Mouse (Mus musculus): Measurements from ENCODE around the gene Pnpla3.

Pnpla3 gene

DNA sequence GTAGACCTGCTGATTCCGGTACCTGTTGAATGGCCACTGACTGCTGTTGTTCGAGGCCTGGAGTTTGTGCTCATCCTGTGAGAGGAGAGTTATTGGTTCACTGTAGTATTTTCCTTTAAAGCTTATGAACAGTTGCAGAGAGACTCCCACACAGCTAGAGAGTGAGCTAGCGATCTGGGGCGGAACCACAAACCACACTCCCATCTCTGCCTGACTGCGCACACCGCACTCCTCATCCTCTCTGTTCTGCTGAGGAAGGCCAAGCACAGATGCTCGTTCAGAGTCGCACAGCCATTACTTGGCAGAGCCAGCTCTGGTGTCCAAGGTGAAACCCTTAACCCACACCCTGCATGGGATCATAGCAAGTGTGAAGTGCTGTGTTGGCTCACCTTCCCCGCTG is 11.1 kb downstream of the Pnpla3 start:
- no peak for DNase-seq (ENCODE audit: low spot score in 2 of 2)

- DNase-seq (ENCODE audit: low spot score in 2 of 2), result no peak
Observed at GRCm38 (mm10) chr15:84182000-84182399, 14.4 kb downstream of the Pnpla3 start.

GRCm38 (mm10) chr15:84183967-84184366 is 16.3 kb downstream of the Pnpla3 start:
- no peak for DNase-seq (ENCODE audit: low spot score in 2 of 2)

DNA sequence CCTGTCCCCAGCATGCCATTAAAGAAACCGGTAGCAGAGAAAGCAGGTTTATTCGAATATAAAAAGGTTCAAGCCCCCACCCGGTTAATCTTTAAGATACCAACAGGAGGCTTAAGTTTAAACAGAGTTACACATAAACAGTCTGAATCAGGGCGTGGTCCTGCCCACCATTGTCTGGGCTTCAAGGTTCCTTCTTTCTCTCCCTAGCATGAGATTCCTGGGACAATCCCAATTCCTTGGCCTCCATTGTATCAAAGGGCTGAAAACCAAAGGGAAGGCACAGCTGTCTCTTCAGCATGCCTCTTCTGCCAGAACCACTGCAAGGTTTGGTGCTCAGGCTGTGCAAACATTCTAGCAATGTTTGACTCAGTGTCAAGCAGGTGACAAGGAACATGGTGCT is 18.6 kb downstream of the Pnpla3 start:
- DNase-seq (ENCODE audit: low spot score in 2 of 2), result no peak

GRCm38 (mm10) chr15:84188887-84189530 is 21.4 kb downstream of the Pnpla3 start:
- DNase-seq (ENCODE audit: low spot score in 2 of 2), result no peak

GRCm38 (mm10) chr15:84189881-84190280 is 22.2 kb downstream of the Pnpla3 start:
- DNase-seq (ENCODE audit: low spot score in 2 of 2), result no peak

DNA sequence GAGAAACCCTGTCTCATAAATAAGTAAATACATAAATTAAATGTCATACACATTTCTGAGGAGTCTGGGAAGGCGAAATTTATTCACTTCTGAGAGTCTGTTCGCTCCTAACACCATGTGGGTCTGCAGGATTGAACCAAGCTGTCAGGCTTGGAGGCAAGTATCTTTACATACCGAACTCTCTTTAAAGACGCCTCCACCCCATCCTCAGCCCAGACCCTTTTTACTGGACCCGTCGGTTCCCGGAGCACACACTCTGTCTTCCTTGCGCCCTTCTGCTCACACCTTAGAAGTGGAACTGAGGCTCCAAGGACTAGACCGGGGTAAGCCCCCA is 24.1 kb downstream of the Pnpla3 start:
- DNase-seq (ENCODE audit: low spot score in 2 of 2), result no peak

- DNase-seq (ENCODE audit: low spot score in 2 of 2), result peak; percentile 90
Observed at GRCm38 (mm10) chr15:84192058-84192791, 24.6 kb downstream of the Pnpla3 start, which contains the start of gene Samm50. TSS of gene Samm50 (plus strand) at chr15:84192241.

- no peak for DNase-seq (ENCODE audit: low spot score in 2 of 2)
Observed at GRCm38 (mm10) chr15:84196486-84197165, 29.0 kb downstream of the Pnpla3 start.

DNA sequence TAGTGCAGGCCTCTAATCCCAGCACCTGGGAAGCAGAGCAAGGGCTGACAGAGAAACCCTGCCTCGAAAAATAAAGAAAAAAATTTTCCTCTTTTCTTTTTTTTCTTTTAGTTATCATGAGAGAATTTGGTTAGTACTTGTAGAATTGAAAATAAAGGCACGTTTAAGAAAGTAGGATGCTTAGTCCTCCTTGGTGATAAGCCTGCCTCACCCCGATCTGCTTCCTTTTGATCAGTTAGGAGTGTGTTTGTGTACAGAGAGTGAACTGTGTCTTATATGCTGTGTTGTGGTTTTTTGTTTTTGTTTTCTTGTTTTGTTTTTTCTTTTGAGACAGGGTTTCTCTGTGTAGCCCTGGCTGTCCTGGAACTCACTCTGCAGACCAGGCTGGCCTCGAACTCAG is 39.7 kb downstream of the Pnpla3 start:
- DNase-seq (ENCODE audit: low spot score in 2 of 2), result no peak

DNA sequence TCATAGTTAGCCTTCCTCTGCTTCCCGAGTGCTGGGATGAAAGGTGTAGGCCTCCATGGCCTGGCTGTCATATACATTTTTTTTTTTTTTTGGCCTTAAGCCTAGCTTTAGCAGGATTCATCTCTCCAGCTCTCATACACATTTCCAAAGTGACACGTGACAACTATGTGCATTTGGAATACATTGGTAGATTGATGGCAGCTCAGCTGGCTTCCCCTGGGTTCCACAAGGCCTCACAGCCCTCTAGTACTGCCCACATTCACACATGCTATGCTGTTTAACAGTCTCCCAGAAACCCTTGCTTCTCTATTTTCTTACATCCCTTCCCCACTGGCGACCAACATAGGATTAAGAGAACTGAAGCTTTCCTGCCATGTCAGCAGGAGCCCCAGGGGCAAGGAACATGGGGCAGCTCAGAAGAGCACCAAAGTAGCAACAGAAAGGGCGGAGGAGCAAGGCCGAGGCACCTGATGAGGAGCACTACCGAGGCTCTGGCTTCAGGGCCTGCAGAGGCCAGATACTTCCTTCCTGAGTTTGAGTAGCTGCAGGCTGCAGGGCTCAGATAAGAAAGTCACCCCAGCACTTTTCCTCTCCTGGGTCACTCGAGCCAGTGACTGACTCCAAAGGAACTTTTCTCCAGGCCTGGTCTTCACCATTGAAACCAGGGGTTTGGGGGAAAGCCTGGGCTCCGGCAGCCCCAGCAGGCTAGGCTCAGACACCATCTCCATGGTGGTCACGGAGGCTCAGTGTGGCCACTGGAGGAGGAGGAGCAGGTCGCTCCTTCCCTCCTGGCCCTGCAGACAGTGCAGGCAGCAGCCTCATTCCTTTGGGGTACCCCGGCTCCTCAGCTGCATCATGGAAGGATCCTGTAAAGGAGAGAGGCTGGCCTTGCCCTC is 42.1 kb downstream of the Pnpla3 start:
- no peak for DNase-seq (ENCODE audit: low spot score in 2 of 2)

- no peak for DNase-seq (ENCODE audit: low spot score in 2 of 2)
Observed at GRCm38 (mm10) chr15:84210461-84210860, 42.8 kb downstream of the Pnpla3 start.

GRCm38 (mm10) chr15:84210941-84211340 is 43.3 kb downstream of the Pnpla3 start:
- no peak for DNase-seq (ENCODE audit: low spot score in 2 of 2)

DNA sequence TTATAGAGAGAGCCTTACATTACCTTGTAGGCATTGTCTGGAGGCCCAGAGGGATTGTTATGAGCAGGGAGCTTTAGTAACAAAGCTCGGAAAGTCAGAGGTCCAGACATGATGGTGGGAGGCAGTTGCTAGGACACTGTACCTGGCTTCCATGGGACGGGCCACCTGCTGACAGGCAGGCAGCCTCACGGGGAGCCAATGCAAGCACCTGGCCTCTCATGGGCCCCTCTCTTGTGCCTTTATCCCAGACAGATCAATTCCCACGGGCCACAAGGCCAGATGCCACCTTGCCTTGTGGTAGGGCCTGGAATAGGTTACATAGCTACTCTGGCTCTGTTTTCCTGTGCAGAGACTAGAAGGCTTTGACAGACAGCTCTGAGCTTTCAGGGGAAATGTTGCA is 43.9 kb downstream of the Pnpla3 start:
- DNase-seq (ENCODE audit: low spot score in 2 of 2), result no peak

DNA sequence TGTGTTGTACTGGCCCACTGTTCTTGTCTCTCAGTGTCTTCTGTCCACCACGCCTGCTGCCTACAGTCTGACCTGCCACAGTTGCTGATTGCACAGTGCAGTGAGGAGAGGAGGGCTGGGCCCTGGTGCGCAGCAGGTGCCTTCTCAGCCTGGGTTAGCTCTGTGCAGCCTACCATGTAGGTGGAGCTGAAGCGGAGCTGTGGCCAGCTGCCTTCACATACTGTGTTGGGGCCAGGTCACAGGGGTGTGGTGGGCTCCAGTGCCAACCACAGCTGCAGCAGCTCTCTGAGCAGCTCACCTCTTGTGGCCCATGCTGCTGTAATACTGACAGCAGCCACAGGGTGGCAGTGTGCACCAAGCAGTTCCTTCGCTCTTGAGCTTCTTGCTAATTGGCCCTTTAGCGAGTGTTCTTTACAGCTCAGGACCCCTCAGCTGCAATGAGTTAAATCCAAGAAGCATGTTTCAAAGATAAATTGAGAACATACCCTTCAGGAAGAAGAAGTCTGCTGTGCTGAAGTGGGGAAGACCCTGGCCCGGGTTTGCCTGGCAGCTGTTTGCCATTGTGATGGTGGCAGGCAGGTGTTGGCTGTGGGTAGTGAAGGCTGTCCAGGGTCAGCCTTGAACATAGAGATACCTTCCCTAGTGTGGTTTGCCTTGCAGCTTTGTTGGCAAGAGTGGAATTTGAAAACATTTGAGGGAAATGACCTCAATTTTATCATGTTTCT is 44.6 kb downstream of the Pnpla3 start:
- peak; percentile 27 to 75 for DNase-seq (ENCODE audit: low spot score in 2 of 2)

DNA sequence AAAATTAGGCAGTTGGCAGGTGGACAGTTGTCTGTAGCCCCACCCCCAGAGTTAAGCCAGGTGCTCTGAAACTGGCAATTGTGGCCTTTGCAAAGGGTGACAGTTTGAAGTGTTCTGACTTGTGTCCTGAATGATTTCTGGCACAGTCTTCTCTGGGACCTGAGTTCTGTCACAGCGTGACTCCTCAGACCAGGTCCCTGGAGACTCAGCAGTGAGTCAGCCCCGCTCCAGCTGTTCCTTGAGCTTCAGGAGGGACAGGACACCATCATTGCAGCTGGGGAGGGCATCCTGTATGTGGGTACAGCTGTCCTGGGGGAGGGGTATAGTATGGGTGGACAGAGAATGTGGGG is 45.1 kb downstream of the Pnpla3 start:
- peak in 1 of 2 experiments; percentile 20 for DNase-seq (ENCODE audit: low spot score in 2 of 2)

GRCm38 (mm10) chr15:84213162-84213739 is 45.6 kb downstream of the Pnpla3 start:
- DNase-seq (ENCODE audit: low spot score in 2 of 2), result no peak

GRCm38 (mm10) chr15:84214476-84214875 is 46.8 kb downstream of the Pnpla3 start:
- DNase-seq (ENCODE audit: low spot score in 2 of 2), result no peak

DNA sequence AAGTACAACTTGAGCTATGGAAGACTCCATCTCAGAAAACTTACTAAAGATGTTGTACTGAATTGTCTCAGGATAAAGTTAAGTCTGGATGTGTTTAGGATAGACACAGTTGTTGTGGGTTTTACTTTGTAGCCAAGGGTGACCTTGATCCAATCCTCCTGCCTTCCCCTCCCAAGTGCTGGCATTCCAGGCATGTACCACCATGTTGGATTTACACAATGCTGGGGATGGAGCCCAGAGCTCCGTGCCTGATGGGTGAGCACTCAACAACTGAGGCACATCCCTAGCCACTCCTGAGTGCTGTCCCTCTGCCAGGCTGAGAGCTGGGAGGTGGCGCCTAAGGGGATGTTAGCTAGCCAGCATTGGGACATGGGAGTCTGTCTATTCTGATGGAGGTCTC is 47.6 kb downstream of the Pnpla3 start:
- no peak for DNase-seq (ENCODE audit: low spot score in 2 of 2)

DNA sequence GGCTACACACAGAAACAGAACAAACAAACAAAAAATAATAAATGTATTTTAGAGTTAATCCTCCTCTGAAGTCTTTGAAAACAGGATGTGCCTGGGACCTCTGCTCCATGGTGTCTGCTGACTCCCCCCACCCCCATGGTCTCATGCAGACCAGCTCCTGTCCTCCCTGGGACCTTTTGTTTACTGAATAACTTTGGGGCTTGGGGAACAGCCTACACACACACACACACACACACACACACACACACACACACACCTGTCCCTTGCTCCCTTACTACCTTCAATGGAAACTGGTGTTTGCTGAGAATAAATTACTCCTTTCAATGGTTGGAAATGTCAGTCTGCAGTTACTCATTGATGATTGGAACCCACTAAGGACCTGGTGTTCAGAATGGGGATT is 48.4 kb downstream of the Pnpla3 start:
- no peak for DNase-seq (ENCODE audit: low spot score in 2 of 2)

DNA sequence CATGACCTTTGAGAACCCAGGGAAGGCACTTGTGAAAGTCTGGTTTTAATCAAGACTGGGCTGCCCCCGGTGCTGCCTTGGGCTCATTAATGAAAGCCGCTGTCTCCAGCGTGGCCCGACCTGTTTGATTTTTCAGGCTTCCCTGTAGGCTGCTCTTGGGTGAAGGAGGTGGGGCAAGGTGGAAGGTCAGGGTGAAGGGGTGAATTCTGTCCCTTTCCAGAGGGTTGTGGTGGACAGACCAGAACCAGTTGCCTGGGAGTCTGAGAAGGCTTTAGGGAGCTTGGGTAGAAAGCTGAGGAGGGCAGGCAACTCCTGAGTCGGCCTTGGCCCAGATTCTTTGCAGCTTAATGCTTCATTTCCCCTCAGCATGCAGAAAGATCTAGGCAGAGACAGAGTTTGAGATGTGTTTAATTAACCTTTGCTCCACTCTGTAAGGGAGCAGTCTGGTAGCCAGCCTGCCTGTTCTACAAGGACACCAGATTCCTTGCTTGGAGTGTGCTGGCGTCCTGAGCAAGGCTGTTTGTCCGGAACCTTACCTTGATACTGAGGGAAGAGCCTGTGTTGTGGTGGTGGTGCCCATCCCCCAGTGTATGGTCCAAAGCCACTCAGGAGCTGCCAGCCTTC is 48.9 kb downstream of the Pnpla3 start:
- no peak for DNase-seq (ENCODE audit: low spot score in 2 of 2)
